Mouse (Mus musculus) mouse embryonic stem cell (cell line): ENCODE data around the gene Celsr1.

Source experiments
- in situ Hi-C, 2 experiments: fragments of 300-500 bp; cut with MboI; formaldehyde crosslinking; loops; 1 replicate in 1 of 2; 3 replicates in 1 of 2; pipeline ENCODE4 v1.14.3; 2019 to 2020; ENCODE audit warnings: low sequenced_read_pairs in 2 of 2, low pct_unique_long_range_greater_than_20kb in 1 of 2, mixed read lengths in 1 of 2; ENCODE audit not compliant: unreplicated experiment in 1 of 2

The Celsr1 gene

GRCm38 (mm10) chr15:86051152-86051551, 17.6 kb upstream of the Celsr1 start:
- in situ Hi-C loops = loop anchor here in 1 of 2 experiments (10.0 kb wide), 1 partner anchor 74 kb away; no protein-coding TSS in a partner anchor

GRCm38 (mm10) chr15:86050170-86050743, 16.7 kb upstream of the Celsr1 start:
- in situ Hi-C loops = loop anchor here in 1 of 2 experiments (10.0 kb wide), 1 partner anchor 75 kb away; no protein-coding TSS in a partner anchor

GRCm38 (mm10) chr15:86049510-86049909, 15.9 kb upstream of the Celsr1 start:
- in situ Hi-C loops = loop anchor here in 1 of 2 experiments (10.0 kb wide), 1 partner anchor 335 kb away; no protein-coding TSS in a partner anchor

GRCm38 (mm10) chr15:86042364-86042763, 8.8 kb upstream of the Celsr1 start:
- in situ Hi-C loops = loop anchor here in 1 of 2 experiments (10.0 kb wide), 1 partner anchor 328 kb away; no protein-coding TSS in a partner anchor

- in situ Hi-C loops = loop anchor here in 1 of 2 experiments (10.0 kb wide), 1 partner anchor 327 kb away; no protein-coding TSS in a partner anchor
Observed at GRCm38 (mm10) chr15:86041421-86041820, 7.8 kb upstream of the Celsr1 start.

- in situ Hi-C loops = loop anchor here (5.0 kb wide), 1 partner anchor 127 kb away; no protein-coding TSS in a partner anchor
Observed at GRCm38 (mm10) chr15:86038802-86039201, 5.2 kb upstream of the Celsr1 start.

GRCm38 (mm10) chr15:86035913-86036312, 2.3 kb upstream of the Celsr1 start:
- in situ Hi-C loops = loop anchor here (5.0 kb wide), 1 partner anchor 124 kb away; no protein-coding TSS in a partner anchor

- in situ Hi-C loops = loop anchor here (5.0 kb wide), 1 partner anchor 123 kb away; no protein-coding TSS in a partner anchor
Observed at GRCm38 (mm10) chr15:86034781-86035360, 1.3 kb upstream of the Celsr1 start.

GRCm38 (mm10) chr15:86034021-86034523, 495 bp upstream of the Celsr1 start:
- in situ Hi-C loops = no loop called here

- in situ Hi-C loops = no loop called here
Observed at GRCm38 (mm10) chr15:86032811-86033190, 776 bp downstream of the Celsr1 start.

- in situ Hi-C loops = no loop called here
Observed at GRCm38 (mm10) chr15:86029981-86030380, 3.6 kb downstream of the Celsr1 start.

GRCm38 (mm10) chr15:86027871-86028270, 5.7 kb downstream of the Celsr1 start:
- in situ Hi-C loops = no loop called here

- in situ Hi-C loops = no loop called here
Observed at GRCm38 (mm10) chr15:86021971-86022370, 11.6 kb downstream of the Celsr1 start.

GRCm38 (mm10) chr15:86021301-86021700, 12.3 kb downstream of the Celsr1 start:
- in situ Hi-C loops = no loop called here

GRCm38 (mm10) chr15:86020008-86020407, 13.6 kb downstream of the Celsr1 start:
- in situ Hi-C loops = no loop called here

GRCm38 (mm10) chr15:86018753-86019512, 14.6 kb downstream of the Celsr1 start:
- in situ Hi-C loops = no loop called here

GRCm38 (mm10) chr15:86017336-86017735, 16.2 kb downstream of the Celsr1 start:
- in situ Hi-C loops = no loop called here

GRCm38 (mm10) chr15:86015860-86016541, 17.6 kb downstream of the Celsr1 start:
- in situ Hi-C loops = no loop called here
